Comparison of ENCODE assay signal across 37 mouse cellular contexts in the genomic region with DNA sequence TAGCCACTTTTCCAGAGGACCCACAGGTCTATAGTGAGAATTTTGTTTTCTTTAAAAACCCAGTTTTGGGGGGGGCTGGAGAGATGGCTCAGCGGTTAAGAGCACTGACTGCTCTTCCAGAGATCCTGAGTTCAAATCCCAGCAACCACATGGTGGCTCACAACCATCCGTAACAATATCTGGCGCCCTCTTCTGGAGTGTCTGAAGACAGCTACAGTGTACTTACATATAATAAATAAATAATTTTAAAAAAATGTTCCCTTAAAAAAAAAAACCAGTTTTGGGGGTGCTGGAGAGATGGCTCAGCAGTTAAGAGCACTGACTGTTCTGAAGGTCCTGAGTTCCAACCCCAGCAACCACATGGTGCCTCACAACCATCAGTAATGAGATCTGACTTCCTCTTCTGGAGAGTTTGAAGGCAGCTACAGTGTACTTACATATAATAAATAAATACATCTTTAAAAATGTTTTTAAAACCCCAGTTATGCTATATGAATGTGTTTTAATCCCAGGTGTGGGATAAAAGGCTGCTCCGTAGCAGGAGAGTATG. TPM values are rescaled to one million over a fixed set of nuclear protein-coding genes. Genes with fewer than 3 reads are reported as not detected.
"Had no signal": no experiment of that assay in that cellular context is flagged by ENCODE, and none has a peak within 500 bp of the region (broad histone marks: within the 10 kb centered on the region; RNA-seq: fewer than 3 reads in every experiment).

No protein-coding gene starts in this region.

RNA-seq across cellular contexts. Expression of a gene that starts 56.9 kb away (rescaled TPM):
- total RNA-seq: gastrocnemius, adult 18-20 months; gastrocnemius, postnatal 10 days; gastrocnemius, postnatal 25 days; gastrocnemius, postnatal 4 days; granulocyte monocyte progenitor cell, adult 5-6 weeks; heart, adult 8-10 months; heart, postnatal 10 days; heart, postnatal 25 days; heart, postnatal 4 days; layer of hippocampus, adult 18-20 months; layer of hippocampus, postnatal 10 days; layer of hippocampus, postnatal 25 days; left cerebral cortex, adult 8-10 months; left cerebral cortex, postnatal 10 days; left cerebral cortex, postnatal 25 days; left cerebral cortex, postnatal 4 days; liver, adult 2 months had no signal
- polyA plus RNA-seq: heart, embryonic 10.5 days; heart, embryonic 12.5 days; heart, embryonic 14.5 days; heart, embryonic 16.5 days; hindbrain, embryonic 10.5 days; hindbrain, embryonic 12.5 days; hindbrain, embryonic 14.5 days; hindbrain, embryonic 16.5 days; inflammation-experienced regulatory T-cells, adult 6 months; intestine, embryonic 15.5 days; intestine, postnatal 0 days; kidney, embryonic 14.5 days; kidney, embryonic 16.5 days; large intestine, adult 2 months; limb, embryonic 11.5 days; limb, embryonic 13.5 days; limb, embryonic 15.5 days; liver, adult 2 months; liver, embryonic 12.5 days; liver, embryonic 14.5 days; liver, embryonic 16.5 days had no signal
